Mouse (Mus musculus): ENCODE data around the gene Vmn2r7.
"Not testable (repeated sequence)": the region's sequence is repeated elsewhere in the genome, so short reads cannot be mapped to it uniquely, and the experiment has no call there.

The Vmn2r7 gene

DNA sequence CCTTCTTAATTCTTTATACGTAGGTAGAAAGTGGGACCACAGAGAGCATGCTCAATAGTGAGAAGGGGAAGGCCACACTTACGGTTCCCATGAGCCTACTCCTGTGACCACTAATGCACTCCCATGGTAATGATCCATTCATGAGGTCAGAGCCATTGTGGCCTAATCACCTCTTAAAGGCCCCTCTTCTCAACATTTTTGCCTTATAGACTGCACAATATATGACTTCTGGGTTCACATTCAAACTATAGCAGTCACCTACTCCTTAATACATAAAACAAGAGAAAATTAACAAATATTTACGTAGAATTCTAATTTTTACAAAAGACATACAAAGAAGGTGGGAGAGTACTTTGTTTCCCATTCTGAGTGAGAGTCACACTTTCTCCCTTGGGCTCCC, at the start of gene Vmn2r7:
Vmn2r7 (minus strand) TSS at position 101 of the 400 bp plus-strand sequence.
- not testable (repeated sequence) for DNase-seq (ENCODE audit: low spot score)

- DNase-seq (ENCODE audit: low spot score), result no peak
Measured at GRCm38 (mm10) chr3:64889725-64890124, 45.2 kb upstream of the Vmn2r7 start.

DNA sequence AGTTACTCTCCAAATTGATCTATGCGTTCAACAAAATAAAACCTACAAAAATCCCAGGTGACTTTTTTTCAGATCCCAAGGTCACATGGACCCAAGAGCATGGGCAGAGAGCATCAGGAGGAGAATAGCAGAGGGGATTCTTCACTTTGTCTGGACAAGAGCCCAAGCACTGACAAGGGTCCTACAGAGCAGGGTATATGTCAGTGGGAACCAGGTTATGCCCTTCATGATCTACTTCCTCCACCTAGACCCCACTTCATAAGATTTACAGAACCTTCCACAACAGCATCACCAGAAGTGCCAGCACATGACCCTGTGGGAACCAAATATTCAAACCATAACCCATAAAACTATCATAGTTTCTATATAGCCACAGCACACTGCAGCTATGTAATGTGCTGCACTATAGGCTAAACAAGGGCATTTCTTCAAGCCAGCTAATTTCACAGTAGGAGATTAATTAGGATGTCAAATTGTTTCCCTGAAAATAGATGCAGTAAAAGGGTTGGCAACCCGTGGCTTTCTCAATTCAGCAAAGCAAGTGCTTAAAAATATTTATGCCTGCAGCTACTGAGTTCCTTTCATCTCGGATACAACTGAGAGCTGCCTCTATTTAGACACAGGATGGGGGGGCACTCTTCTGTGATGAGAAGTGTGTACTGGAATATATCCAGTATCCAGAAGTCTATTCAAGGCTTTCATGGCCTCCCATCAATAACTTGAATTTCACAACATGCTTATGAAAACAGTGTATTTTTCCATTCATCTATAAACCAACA, 33.8 kb upstream of the Vmn2r7 start:
- no peak for DNase-seq (ENCODE audit: low spot score)

DNA sequence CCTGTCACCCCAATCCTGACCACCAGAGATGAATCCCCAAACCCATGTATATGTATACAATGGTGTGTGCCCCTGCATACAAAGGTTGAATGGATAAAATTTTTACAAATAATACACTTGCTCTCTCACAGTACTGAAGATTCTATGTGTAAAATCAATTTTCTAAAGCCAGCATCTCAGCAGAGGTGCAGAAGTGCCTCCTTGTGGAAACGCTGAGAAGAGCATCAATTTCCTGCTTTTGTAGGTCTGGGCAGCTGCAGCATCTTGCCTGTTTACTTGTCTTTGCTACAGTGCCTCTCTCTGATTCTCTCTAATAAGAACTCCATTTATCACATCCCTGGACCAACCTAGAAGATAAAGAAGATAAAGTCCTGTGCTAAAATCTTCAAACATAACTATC, 32.1 kb upstream of the Vmn2r7 start:
- DNase-seq (ENCODE audit: low spot score), result no peak

DNA sequence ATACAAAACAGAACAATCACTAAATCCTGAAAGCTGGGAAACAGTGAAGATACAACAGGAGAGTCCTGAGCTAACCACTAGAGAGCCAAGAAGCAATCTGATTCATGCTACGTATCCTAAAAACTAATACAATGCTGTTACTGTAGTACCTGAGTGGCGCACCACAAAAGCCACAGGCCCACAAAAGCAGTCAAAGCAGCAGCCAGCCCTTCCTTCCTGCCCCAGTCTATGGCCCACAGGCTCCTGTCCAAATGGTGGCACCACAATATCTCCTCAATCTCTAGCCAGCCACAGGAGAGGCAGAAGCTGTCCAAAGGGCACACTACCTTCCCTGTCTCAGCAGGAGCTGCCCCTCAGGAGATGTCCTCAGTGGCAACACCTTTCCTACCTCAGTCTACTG, 1.7 kb downstream of the Vmn2r7 start:
- no peak for DNase-seq (ENCODE audit: low spot score)

DNA sequence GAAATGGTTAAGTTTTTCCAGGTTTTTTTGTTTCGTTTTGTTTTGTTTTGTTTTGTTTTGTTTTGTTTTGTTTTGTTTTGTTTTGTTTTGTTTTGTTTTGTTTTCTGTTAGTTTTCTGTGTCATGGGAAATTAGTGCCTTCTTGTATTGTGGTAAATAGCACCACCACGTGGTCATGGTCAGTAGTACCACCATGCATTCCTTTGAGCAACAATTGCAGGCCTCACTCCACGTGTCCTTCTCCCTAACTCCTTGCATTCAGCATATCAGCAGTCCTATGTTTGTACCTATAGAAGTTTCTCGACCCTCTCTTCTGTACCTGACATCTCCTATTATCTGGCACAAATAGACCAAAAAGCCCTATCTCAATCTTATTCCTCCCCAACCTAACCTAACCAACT, 2.3 kb downstream of the Vmn2r7 start:
- DNase-seq (ENCODE audit: low spot score), result peak; percentile 24

- DNase-seq (ENCODE audit: low spot score), result no peak
Measured at GRCm38 (mm10) chr3:64831134-64831533, 13.4 kb downstream of the Vmn2r7 start.

GRCm38 (mm10) chr3:64791245-64791591, 53.3 kb downstream of the Vmn2r7 start:
- no peak for DNase-seq (ENCODE audit: low spot score)

- peak; percentile 26 for DNase-seq (ENCODE audit: low spot score)
Measured at GRCm38 (mm10) chr3:64790509-64791244, 53.9 kb downstream of the Vmn2r7 start.

DNA sequence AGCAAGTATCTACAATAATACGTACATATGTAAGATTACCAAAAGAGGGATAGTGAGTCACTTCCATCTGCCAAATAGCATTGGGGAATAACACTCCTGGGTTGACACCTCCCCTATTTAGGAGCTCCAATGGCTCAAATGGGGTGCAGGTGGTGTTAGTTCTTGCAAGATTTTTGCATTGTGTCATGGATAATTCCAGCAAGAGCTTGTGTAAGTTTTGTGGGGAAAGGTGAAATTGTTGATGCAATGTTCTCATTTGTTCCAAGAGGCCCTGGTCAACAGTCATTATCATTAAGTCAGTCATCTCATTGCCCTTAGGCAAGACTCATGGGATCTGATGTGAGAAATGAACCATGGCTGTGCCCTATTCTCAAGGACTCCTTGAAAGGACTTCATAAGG, 61.7 kb downstream of the Vmn2r7 start:
- no peak for DNase-seq (ENCODE audit: low spot score)

GRCm38 (mm10) chr3:64772132-64772531, 72.4 kb downstream of the Vmn2r7 start:
- no peak for DNase-seq (ENCODE audit: low spot score)

- DNase-seq (ENCODE audit: low spot score), result peak; percentile 1
Measured at GRCm38 (mm10) chr3:64756145-64756544, 88.4 kb downstream of the Vmn2r7 start.

GRCm38 (mm10) chr3:64727187-64727970, 117.2 kb downstream of the Vmn2r7 start:
- not testable (repeated sequence) for DNase-seq (ENCODE audit: low spot score)

GRCm38 (mm10) chr3:64725736-64726135, 118.8 kb downstream of the Vmn2r7 start:
- DNase-seq (ENCODE audit: low spot score), result not testable (repeated sequence)

- not testable (repeated sequence) for DNase-seq (ENCODE audit: low spot score)
Measured at GRCm38 (mm10) chr3:64676069-64676468, 168.5 kb downstream of the Vmn2r7 start.
